Mouse (Mus musculus) heart, adult 2 months (tissue): ENCODE measurements around the gene Tubgcp4.

Experiments
- CTCF ChIP-seq: fragments of 200-600 bp; IDR thresholded peaks from 2 replicates; pipeline ENCODE4 v1.8.1; 2022; ENCODE audit warnings: antibody characterized with exemption, mild to moderate bottlenecking, moderate library complexity
- POLR2A ChIP-seq: fragments of 200-500 bp; IDR thresholded peaks from 2 replicates; pipeline ENCODE4 v1.6.1; 2011; ENCODE audit warnings: mild to moderate bottlenecking, low read depth, low read length, control low read depth; ENCODE audit not compliant: insufficient read depth

GRCm38 (mm10) chr2:121228135-121228534 is 57.7 kb downstream of the Tubgcp4 start:
- TF ChIP-seq POLR2A (no peak), CTCF (no peak)
